Mouse (Mus musculus) forebrain, embryonic 15.5 days (tissue): Measurements from ENCODE around the gene Wdr34. TPM values are rescaled to one million over a fixed set of nuclear protein-coding genes. Genes with fewer than 3 reads are reported as not detected.

Experiments
- ATAC-seq: fragments of 200-750 bp; cut with Nextera tagmentation; replicated peaks from 2 replicates; pipeline ENCODE4 v1.8.0; 2017; ENCODE audit warnings: mild to moderate bottlenecking, moderate TSS enrichment, moderate library complexity
- H3K27ac ChIP-seq: fragments of 300-500 bp; sonication (generic); replicated peaks from 2 replicates; pipeline ENCODE4 v1.5.1; 2015; ENCODE audit warnings: mild to moderate bottlenecking, inconsistent platforms
- H3K27me3 ChIP-seq: fragments of 300-500 bp; sonication (generic); 2 replicates; pipeline ENCODE4 v1.6.1; 2015; ENCODE audit warnings: inconsistent platforms
- H3K36me3 ChIP-seq: fragments of 300-500 bp; sonication (generic); 2 replicates; pipeline ENCODE4 v1.6.1; 2015; ENCODE audit warnings: mild to moderate bottlenecking, inconsistent platforms
- H3K4me1 ChIP-seq: fragments of 300-500 bp; sonication (generic); 2 replicates; pipeline ENCODE4 v1.6.1; 2015; ENCODE audit warnings: inconsistent platforms
- H3K4me2 ChIP-seq: fragments of 300-500 bp; sonication (generic); replicated peaks from 2 replicates; pipeline ENCODE4 v1.6.1; 2015; ENCODE audit warnings: mild to moderate bottlenecking, inconsistent platforms
- H3K4me3 ChIP-seq: fragments of 300-500 bp; sonication (generic); 2 replicates; pipeline ENCODE4 v1.5.1; 2015; ENCODE audit warnings: mild to moderate bottlenecking, inconsistent platforms
- H3K9ac ChIP-seq: fragments of 300-500 bp; sonication (generic); replicated peaks from 2 replicates; pipeline ENCODE4 v1.6.1; 2015; ENCODE audit warnings: mild to moderate bottlenecking, inconsistent platforms
- H3K9me3 ChIP-seq: fragments of 300-500 bp; sonication (generic); 2 replicates; pipeline ENCODE4 v1.6.1; 2016; ENCODE audit warnings: inconsistent platforms
- whole genome bisulfite sequencing: fragments of 180-500 bp; shearing (Covaris S2); methylation state at CpG from one replicate; pipeline ENCODE4 v1.1.7; 2015; ENCODE audit warnings: mixed read lengths; 5-methylcytosine and 5-hydroxymethylcytosine counted together
- polyA plus RNA-seq: library from polyadenylated mRNA; unstranded; fragments of >200 nt; fragmentation: Nextera tagmentation; extraction: Ambion mirVana; gene quantifications from 2 replicates; pipeline ENCODE4 v1.2.1, GENCODE M21; 2015

Wdr34 gene
- polyA plus RNA-seq, 1 experiment from 2014 or later: 76.2 TPM

DNA sequence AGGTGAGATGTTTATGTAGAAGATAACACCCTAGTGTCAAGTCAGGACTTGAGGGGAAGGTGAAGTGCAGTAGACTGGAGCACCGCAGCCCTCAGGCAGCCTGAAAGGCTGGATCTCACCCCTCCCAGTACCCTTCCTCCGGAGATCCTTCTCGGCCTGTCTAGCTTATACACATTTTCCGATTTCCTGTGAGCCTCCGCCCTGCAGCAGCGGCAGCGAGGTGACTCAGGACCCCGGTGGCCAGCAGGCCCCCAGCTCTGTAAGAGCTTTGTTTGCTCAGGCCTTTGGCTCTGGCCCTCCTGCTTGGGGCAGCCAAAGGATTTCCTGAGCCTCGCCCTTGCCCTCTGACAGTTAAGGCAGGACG is 29.6 kb upstream of the Wdr34 start:
- 23% methylated on average over 10 of the region's 10 CpGs for whole genome bisulfite sequencing

DNA sequence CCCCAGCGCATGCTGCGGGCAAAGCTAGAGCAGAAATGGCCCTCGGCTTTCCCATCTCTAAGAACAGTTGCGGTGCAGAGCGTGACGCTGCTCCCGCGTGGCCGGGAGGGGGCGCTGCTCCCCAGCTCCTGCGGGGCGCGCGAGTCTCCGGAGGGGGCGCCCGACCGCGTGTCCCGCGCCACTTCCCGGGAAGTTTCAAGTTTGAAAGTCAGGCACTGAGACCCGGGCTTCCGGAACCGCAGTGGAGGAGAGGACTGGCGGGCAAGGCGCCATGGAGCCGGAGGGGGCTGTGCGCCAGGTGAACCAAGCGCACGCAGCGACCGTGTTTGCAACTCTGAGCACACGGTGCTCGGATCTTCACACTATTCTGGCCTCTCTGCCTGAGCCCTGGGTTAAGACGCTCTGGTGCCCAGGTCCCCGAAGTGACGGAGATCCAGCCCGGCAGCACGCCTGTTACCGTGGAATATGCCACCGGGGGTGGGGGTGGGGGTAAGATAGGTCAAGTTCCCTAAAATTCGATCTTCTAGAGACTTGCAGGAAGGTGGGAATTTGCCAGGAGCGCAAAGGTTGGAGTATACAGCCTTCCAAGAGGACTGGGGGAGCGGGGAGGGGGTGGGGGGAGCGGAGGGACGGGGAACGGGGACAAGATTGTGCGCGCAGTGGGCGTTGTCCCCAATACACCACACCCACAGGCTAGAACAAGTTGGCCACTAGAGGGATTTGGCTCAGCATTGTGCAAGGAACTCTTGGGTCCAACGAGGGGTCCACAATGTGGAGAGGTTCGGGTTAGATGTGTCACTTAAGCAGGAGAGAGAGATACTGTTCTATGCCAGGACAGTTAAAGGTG is 29.0 kb upstream of the Wdr34 start, which contains the start of gene Pkn3:
TSS of gene Pkn3 (plus strand) at position 183 of the 847 bp plus-strand sequence.
- Histone ChIP-seq H3K4me1 (peaks cover 14% of the 10 kb centered on the region), H3K36me3 (peaks cover 4% of the 10 kb centered on the region), H3K4me3 (peak within 1 kb of the TSS; percentile 44), H3K4me2 (peak within 1 kb of the TSS; percentile 94), H3K9me3 (no peaks in the 10 kb centered on the region), H3K27ac (0 out of 2 replicates have a peak within 1 kb of the TSS, but pooled peaks have one; percentile 19), H3K27me3 (no peaks in the 10 kb centered on the region), H3K9ac (peak within 1 kb of the TSS; percentile 34)
- under 1% methylated on average over 52 of the region's 53 CpGs for WGBS
- peak; percentile 80 for ATAC-seq

More for the DNA sequence above, 29.6 kb upstream of the Wdr34 start:
- peak overlapping the region; percentile 44 for H3K4me3 ChIP-seq
- no peaks in the 10 kb centered on the region; the same call in none of the 2 replicates for H3K36me3 ChIP-seq
- H3K4me2 ChIP-seq: peak overlapping the region; percentile 94
- no peaks in the 10 kb centered on the region for H3K9me3 ChIP-seq
- H3K9ac ChIP-seq: peak overlapping the region; percentile 34; the same call in 1 of the 2 replicates
- H3K27ac ChIP-seq: no peak overlapping the region
- ATAC-seq: no peak
- peaks cover 14% of the 10 kb centered on the region for H3K4me1 ChIP-seq
- no peaks in the 10 kb centered on the region for H3K27me3 ChIP-seq

DNA sequence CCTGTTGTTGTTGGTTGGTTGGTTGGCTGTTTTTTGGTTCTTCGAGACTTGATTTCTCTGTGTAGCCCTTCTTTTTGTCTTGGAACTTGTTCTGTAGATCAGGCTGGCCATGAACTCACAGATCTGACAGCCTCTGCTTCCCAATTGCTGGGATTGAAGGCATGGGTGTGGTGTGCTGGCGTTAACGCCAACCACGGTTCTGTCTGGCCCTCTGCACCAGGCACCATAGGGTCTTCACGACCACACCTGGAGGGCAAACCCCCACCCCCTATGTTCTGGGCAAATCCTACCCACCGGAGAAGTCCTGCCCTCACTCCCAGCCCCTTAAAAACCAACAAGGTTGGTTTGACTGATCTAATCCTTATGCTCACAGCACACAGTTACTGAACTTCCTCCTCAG is 28.3 kb upstream of the Wdr34 start:
- Histone ChIP-seq H3K9ac (peak overlapping the region; percentile 29), H3K4me1 (peaks cover 14% of the 10 kb centered on the region), H3K9me3 (no peaks in the 10 kb centered on the region), H3K4me2 (peak overlapping the region; percentile 94), H3K27me3 (no peaks in the 10 kb centered on the region), H3K27ac (no peak overlapping the region), H3K4me3 (peak overlapping the region; percentile 44), H3K36me3 (peaks cover 9% of the 10 kb centered on the region)
- peak; percentile 5; the same call in 1 of the 2 replicates for ATAC-seq
- WGBS: 64% methylated on average over 6 of the region's 6 CpGs

DNA sequence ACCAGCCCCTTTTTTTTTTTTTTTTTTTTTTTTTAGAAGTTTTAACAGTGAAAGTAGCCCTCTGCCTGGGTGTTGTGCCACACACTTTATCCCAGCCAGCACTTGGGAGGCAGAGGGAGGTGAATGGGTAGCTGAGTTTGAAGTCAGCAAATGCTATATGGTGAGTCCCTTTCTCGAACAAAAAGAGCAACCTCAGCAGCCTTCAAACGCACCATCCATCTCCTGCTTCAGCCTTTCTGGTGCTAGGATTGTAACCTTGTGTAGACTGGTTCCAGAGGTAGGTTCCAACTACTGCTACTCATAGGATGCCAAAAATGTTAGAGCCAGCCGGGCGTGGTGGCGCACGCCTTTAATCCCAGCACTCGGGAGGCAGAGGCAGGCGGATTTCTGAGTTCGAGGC is 27.8 kb upstream of the Wdr34 start:
- Histone ChIP-seq H3K27ac (no peak overlapping the region), H3K4me2 (no peak overlapping the region), H3K27me3 (no peaks in the 10 kb centered on the region), H3K9ac (no peak overlapping the region), H3K4me1 (peaks cover 14% of the 10 kb centered on the region), H3K9me3 (no peaks in the 10 kb centered on the region), H3K4me3 (no peak overlapping the region), H3K36me3 (peaks cover 11% of the 10 kb centered on the region)
- ATAC-seq: no peak
- 90% methylated on average over 9 of the region's 9 CpGs for WGBS

DNA sequence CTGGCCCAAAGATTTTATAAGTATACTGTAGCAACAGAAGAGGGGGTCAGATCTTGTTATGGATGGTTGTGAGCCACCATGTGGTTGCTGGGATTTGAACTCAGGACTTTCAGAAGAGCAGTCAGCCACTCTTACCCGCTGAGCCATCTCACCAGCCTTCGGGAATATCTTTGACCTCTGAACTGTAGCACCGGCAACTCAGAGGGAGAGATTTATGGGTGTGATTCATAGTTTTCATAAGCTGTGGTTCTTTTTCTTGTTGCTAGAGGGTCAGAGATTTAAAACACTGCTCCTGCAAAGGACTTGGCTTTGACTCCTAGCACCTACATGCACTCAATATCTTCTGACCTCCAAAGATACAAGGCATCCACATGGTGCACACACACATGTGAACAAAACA is 26.9 kb upstream of the Wdr34 start:
- Histone ChIP-seq H3K4me3 (no peak overlapping the region), H3K27me3 (no peaks in the 10 kb centered on the region), H3K4me1 (peaks cover 14% of the 10 kb centered on the region), H3K36me3 (peaks cover 13% of the 10 kb centered on the region), H3K27ac (no peak overlapping the region), H3K9ac (no peak overlapping the region), H3K4me2 (no peak overlapping the region), H3K9me3 (no peaks in the 10 kb centered on the region)
- WGBS: 94% methylated on average over 3 of the region's 3 CpGs
- ATAC-seq: no peak

DNA sequence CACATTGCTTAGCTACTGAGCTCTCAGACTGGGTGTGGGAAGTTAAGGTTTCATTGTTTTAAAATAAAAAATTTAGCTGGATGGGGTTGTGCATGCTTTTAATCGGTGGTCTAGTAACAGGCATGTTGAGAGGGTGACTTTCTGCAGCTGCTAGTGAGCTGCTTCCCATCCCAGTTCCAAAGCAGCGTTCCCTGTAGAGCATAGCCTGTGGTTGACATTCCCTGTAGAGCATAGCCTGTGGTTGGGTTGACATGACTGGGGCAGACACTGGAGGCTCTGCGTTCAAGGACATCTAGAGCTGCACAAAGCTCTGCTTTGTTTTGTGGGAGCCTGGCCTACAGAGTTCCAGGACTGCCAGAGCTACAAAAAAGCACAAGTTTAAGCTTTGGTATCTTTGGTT is 24.6 kb upstream of the Wdr34 start:
- Histone ChIP-seq H3K27me3 (no peaks in the 10 kb centered on the region), H3K36me3 (peaks cover 34% of the 10 kb centered on the region), H3K4me2 (no peak overlapping the region), H3K9ac (no peak overlapping the region), H3K27ac (no peak overlapping the region), H3K9me3 (no peaks in the 10 kb centered on the region), H3K4me1 (peaks cover 17% of the 10 kb centered on the region), H3K4me3 (no peak overlapping the region)
- WGBS: 79% methylated on average over 3 of the region's 3 CpGs
- ATAC-seq: no peak

DNA sequence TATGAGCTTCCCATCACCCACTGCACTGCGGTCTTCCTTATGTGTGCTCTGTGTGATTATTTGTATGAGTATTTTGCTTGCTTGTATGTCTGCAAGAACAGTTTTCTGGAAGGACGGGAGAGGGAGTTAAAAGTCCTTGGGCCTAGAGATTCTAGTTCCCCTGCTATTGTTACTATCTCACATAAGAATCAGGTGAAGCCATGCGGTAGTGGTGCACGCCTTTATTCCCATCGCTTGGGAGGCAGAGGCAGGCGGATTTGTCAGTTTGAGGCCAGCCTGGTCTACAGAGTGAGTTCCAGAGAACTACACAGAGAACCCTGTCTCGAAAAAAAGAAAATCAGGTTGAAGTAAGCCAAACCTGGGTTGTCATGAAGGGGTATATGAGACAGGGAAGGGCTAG is 24.2 kb upstream of the Wdr34 start:
- WGBS: 67% methylated on average over 7 of the region's 7 CpGs
- peaks cover 17% of the 10 kb centered on the region for H3K4me1 ChIP-seq
- no peaks in the 10 kb centered on the region for H3K9me3 ChIP-seq
- H3K4me3 ChIP-seq: no peak overlapping the region
- H3K27ac ChIP-seq: no peak overlapping the region
- ATAC-seq: no peak
- no peak overlapping the region for H3K4me2 ChIP-seq
- peaks cover 34% of the 10 kb centered on the region for H3K36me3 ChIP-seq
- no peak overlapping the region for H3K9ac ChIP-seq
- no peaks in the 10 kb centered on the region for H3K27me3 ChIP-seq

DNA sequence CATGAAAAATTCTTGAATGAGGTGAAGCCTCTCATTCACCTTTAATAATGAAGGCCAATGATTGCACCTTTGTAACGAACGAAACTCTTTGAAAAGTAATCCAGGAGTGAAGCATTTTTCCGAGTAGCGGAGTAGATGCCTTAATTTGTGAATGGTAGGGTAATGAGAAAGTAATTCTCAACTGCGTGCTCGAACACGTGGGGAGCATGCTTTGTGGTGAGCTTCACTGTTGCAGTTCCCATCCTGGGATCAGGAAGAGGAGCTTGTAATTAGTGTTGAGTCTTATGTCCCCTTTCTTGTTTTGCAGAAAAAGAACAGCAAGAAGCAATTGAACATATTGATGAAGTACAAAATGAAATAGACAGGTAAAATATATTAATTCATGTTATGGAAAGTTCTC is 19.3 kb upstream of the Wdr34 start:
- no peak for ATAC-seq
- peak overlapping the region; percentile 68 for H3K4me2 ChIP-seq
- H3K9me3 ChIP-seq: no peaks in the 10 kb centered on the region
- peak overlapping the region; percentile 97 for H3K4me3 ChIP-seq
- 9% methylated on average over 7 of the region's 7 CpGs for WGBS
- H3K4me1 ChIP-seq: peaks cover 31% of the 10 kb centered on the region
- no peak overlapping the region for H3K27ac ChIP-seq
- H3K36me3 ChIP-seq: peaks cover 32% of the 10 kb centered on the region
- peak overlapping the region; percentile 98 for H3K9ac ChIP-seq
- no peaks in the 10 kb centered on the region for H3K27me3 ChIP-seq

DNA sequence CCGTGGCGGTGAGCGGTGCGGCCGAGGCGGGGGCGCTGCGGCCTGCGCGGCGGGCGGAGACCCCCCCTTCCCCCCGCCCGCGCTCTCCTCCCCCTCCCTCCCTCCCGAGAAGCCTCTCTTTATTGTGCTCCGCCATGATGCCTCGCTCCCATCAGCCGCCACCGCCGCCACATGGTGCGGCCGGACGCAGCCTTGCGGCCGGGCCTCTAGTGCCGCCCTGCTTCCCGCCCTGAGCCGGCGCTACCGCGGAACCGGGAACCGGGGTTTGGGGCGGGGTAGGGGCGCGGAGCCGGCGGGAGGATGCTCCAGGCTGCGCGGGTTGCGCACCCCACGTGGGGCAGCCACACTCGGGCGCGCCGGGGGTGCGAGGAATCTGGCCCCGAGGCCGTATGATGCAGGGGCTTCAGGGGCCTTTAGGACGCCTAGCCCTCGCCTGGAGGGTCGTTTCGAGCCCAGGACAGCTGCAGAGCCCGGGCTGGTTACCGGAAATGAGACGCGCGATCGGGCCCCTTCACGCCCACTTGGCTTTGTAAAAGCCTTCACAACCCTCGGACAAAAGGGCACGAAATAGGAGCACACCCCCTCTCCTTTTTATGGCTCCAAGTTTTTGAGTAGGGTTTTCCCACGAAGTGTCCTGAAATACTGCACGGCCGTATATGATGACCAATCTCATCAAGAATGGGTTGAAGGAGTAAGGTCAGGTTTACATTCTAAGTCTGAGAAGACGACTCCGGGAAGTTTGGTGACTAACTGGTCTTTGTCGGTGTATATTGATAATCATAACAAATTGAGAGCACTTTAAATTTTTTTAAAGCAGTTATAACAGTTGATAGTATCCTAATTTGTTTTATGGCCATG is 18.6 kb upstream of the Wdr34 start:
- under 1% methylated on average over 61 of the region's 69 CpGs for WGBS
- Histone ChIP-seq H3K4me1 (peaks cover 38% of the 10 kb centered on the region), H3K9ac (peak overlapping the region; percentile 98), H3K9me3 (no peaks in the 10 kb centered on the region), H3K36me3 (peaks cover 26% of the 10 kb centered on the region), H3K4me2 (peak overlapping the region; percentile 68), H3K27me3 (no peaks in the 10 kb centered on the region), H3K27ac (peak overlapping the region; percentile 99), H3K4me3 (peak overlapping the region; percentile 97)
- peak; percentile 48 for ATAC-seq

DNA sequence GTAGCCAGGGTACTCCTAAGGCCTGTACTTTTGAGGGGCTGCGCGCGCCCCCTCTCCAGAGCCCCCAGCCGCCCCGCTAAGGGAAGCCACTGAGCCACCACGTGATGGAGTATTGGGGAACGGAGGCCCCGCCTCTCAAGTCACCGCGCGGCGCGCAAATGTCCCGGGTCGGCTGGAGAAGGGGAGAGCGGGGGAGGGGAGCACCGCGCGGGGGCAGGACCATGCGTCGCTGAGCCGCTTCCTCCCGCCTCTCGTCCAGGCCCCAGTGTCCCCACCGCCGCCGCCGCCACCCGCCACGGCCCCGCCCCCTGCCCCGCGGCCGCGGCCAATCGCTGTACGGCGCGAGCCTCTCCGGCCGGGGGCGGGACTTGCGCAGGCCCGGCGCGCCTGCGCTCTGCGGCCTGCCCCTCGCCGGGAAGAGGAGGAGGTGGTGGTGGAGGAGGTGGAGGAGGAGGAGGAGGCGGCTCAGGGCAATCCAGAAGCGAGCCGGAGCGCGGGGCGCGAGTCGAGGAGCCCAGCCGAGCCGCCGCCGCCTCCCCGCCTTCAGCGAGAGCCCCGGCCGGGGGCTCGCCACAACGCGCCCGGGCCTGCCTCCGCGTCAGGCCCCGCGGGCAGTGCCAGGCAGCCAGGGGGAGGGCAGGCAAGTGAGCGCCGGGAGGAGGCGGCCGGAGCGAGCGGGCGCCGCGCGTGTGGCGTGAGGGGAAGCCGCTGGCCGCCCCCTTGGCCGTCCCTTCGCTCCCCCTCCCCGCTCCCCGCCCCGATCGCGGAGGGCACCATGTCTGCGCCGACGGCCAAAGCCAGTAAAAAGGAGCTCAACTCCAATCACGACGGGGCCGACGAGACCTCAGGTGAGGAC is 17.6 kb upstream of the Wdr34 start:
- H3K4me1 ChIP-seq: peaks cover 48% of the 10 kb centered on the region
- ATAC-seq: peak; percentile 94
- 1% methylated on average over 46 of the region's 101 CpGs for WGBS

DNA sequence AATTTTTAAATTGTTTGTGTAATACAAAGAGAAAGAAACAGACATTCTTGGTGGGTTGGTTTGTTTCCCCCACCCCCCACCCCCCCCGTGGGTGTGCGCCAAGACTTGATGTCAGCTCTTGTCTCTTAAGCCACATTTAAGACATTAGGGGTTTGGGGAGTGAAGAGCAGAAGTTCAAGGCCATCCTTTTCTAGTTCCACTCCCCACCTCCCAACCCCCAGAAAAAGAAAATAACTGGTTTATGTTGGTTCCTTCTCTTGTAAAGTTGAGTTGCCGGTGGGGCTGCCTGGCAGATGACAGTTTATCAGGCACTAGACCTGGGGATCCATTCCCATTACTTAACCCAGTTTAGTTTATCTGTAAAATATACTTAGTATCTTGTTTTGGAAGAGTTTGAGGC is 15.6 kb upstream of the Wdr34 start:
- H3K4me2 ChIP-seq: 0 out of 2 replicates have a peak overlapping the region, but pooled peaks have one; percentile 97
- H3K4me3 ChIP-seq: no peak overlapping the region
- H3K9me3 ChIP-seq: no peaks in the 10 kb centered on the region
- peaks cover 51% of the 10 kb centered on the region for H3K4me1 ChIP-seq
- H3K36me3 ChIP-seq: peaks cover 9% of the 10 kb centered on the region
- 49% methylated on average over 3 of the region's 3 CpGs for WGBS
- H3K9ac ChIP-seq: no peak overlapping the region
- no peak overlapping the region for H3K27ac ChIP-seq
- no peaks in the 10 kb centered on the region for H3K27me3 ChIP-seq
- ATAC-seq: no peak

More for the DNA sequence above, 17.6 kb upstream of the Wdr34 start:
- Histone ChIP-seq H3K36me3 (peaks cover 23% of the 10 kb centered on the region), H3K9ac (peak overlapping the region; percentile 98), H3K27ac (peak overlapping the region; percentile 99), H3K4me2 (peak overlapping the region; percentile 74), H3K27me3 (no peaks in the 10 kb centered on the region), H3K4me3 (peak overlapping the region; percentile 97), H3K9me3 (no peaks in the 10 kb centered on the region)
